In the genomic region with DNA sequence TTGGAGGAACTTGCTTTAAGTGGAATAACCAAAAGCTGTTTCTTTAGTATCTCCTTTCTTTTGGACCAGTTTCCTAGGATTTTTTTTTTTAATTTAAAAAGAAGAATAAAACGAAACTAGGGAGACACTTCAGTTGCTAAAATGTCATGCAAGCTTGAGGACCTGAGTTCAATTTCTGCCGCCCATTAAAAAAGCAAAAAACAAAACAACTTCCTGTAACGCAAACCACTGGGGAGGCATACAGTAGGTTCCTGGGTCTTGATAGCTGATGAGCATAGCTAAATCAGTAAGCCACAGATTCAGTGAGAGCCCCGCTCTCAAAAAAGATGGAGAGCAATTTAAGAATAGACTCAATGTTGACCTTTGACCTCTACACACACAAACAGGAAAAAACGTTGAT, we compare ENCODE assay signal across 9 mouse cellular contexts. TPM values are rescaled to one million over a fixed set of nuclear protein-coding genes. Genes with fewer than 3 reads are reported as not detected.
DNase-seq lines count a peak whose midpoint lies in the region; ATAC-seq and TF ChIP-seq lines count a peak whose summit lies in the region.
"Had no signal": no experiment of that assay in that cellular context is flagged by ENCODE, and none has a peak within 500 bp of the region (broad histone marks: within the 10 kb centered on the region; RNA-seq: fewer than 3 reads in every experiment).

No protein-coding gene starts in this region.

- H3K79me2 ChIP-seq in MEL (ENCODE audit: control insufficient read depth, insufficient read depth, low read length, poor library complexity): peaks cover 18% of the 10 kb centered on the region

- no peaks in the 10 kb centered on the region for H3K9me3 ChIP-seq in kidney, embryonic 14.5 days (ENCODE audit: control insufficient read depth, low read length)
- H3K9me3 ChIP-seq in E14TG2a.4 (ENCODE audit: low read length): no peaks in the 10 kb centered on the region
- H3K9me3 ChIP-seq in MEL (replicated peaks; ENCODE audit: insufficient read depth, low read length): no peaks in the 10 kb centered on the region
- H3K9me3 ChIP-seq in limb, embryonic 14.5 days (ENCODE audit: control insufficient read depth, low read length): no peaks in the 10 kb centered on the region

- H3K4me3 ChIP-seq in kidney, embryonic 14.5 days (ENCODE audit: low read length): no peak overlapping the region
- H3K4me3 ChIP-seq in E14TG2a.4 (replicated peaks; ENCODE audit: low read length) (peak overlapping the region; percentile 13; the same call in 1 of the 2 replicates), MEL (ENCODE audit: control insufficient read depth in 1 of 2, insufficient read depth in 1 of 2, low read depth in 2 of 2, low read length in 2 of 2) (peak overlapping the region; percentile 48 to 52)
- H3K4me3 ChIP-seq in limb, embryonic 14.5 days (replicated peaks; ENCODE audit: low read length): no peak overlapping the region

- H3K36me3 ChIP-seq in kidney, embryonic 14.5 days (ENCODE audit: control insufficient read depth, insufficient read depth, low read length): peaks cover 9% of the 10 kb centered on the region; the same call in 1 of the 2 replicates
- H3K36me3 ChIP-seq in E14TG2a.4 (ENCODE audit: insufficient read depth, low read length) (peaks cover 53% of the 10 kb centered on the region), MEL (ENCODE audit: control insufficient read depth in 1 of 2, insufficient read depth in 2 of 2, low read length in 2 of 2) (peaks cover 0 to 24% of the 10 kb centered on the region in 2 experiments; a peak in 2 of 4 replicates)
- H3K36me3 ChIP-seq in limb, embryonic 14.5 days (ENCODE audit: control insufficient read depth, insufficient read depth, low read length): peaks cover 11% of the 10 kb centered on the region

- TF ChIP-seq CTCF in E14TG2a.4 (conservative IDR thresholded peaks at IDR 0.05; ENCODE audit: low read length) (no peak), MEL (IDR thresholded peaks at IDR 0.05 in 2 of 3, conservative IDR thresholded peaks at IDR 0.05 in 1 of 3; ENCODE audit: control insufficient read depth in 1 of 3, insufficient read depth in 1 of 3, low read depth in 2 of 3, low read length in 3 of 3, poor library complexity in 1 of 3, severe bottlenecking in 1 of 3) (no peak)

- no peak for DNase-seq in kidney, postnatal 4 days
- peak; percentile 63 for DNase-seq in MEL (ENCODE audit: low read depth, low spot score)
- DNase-seq in limb, embryonic 14.5 days (ENCODE audit: low spot score): no peak
- no peak for DNase-seq in adrenal gland, postnatal 36 days
- DNase-seq: right cerebral cortex, postnatal 4 days had no signal

- 71% methylated on average over 5 of the region's 5 CpGs for WGBS in kidney, embryonic 14.5 days
- WGBS in limb, embryonic 14.5 days: 58% methylated on average over 5 of the region's 5 CpGs

- peak overlapping the region; percentile 20; the same call in 1 of the 2 replicates for H3K9ac ChIP-seq in kidney, embryonic 14.5 days (ENCODE audit: low read depth, low read length)
- peak overlapping the region; percentile 76 for H3K9ac ChIP-seq in MEL (ENCODE audit: control insufficient read depth, low read depth, low read length, poor library complexity, severe bottlenecking)
- H3K9ac ChIP-seq in limb, embryonic 14.5 days (ENCODE audit: low read depth, low read length, severe bottlenecking): no peak overlapping the region

- no peak overlapping the region; the same call in 1 of the 2 replicates for H3K4me2 ChIP-seq in kidney, embryonic 14.5 days (replicated peaks; ENCODE audit: low read depth, low read length)
- peak overlapping the region; percentile 33 for H3K4me2 ChIP-seq in limb, embryonic 14.5 days (replicated peaks; ENCODE audit: low read depth, low read length, severe bottlenecking)

- H3K4me1 ChIP-seq in kidney, embryonic 14.5 days (ENCODE audit: control insufficient read depth, insufficient read depth, low read length): peaks cover 15% of the 10 kb centered on the region; the same call in 1 of the 2 replicates
- peaks cover 87% of the 10 kb centered on the region for H3K4me1 ChIP-seq in E14TG2a.4 (replicated peaks; ENCODE audit: low read depth, low read length)
- peaks cover 5 to 31% of the 10 kb centered on the region in 2 experiments for H3K4me1 ChIP-seq in MEL (ENCODE audit: control insufficient read depth in 1 of 2, insufficient read depth in 2 of 2, low read length in 2 of 2)
- H3K4me1 ChIP-seq in limb, embryonic 14.5 days (ENCODE audit: control insufficient read depth, insufficient read depth, low read length): peaks cover 10% of the 10 kb centered on the region

- ATAC-seq in kidney, embryonic 14.5 days (ENCODE audit: low FRiP score, low TSS enrichment): no peak
- ATAC-seq in limb, embryonic 14.5 days (ENCODE audit: low FRiP score, low read depth): no peak
- ATAC-seq in CD4-positive, CD25-positive, alpha-beta regulatory T cell, adult 4 months: no peak

- no peak for TF ChIP-seq EP300 in MEL (IDR thresholded peaks at IDR 0.05; ENCODE audit: low read depth in 1 of 2, low read length in 2 of 2)

- H3K27ac ChIP-seq in kidney, embryonic 14.5 days (ENCODE audit: low read depth, low read length): peak overlapping the region; percentile 65; the same call in 1 of the 2 replicates
- H3K27ac ChIP-seq in MEL (ENCODE audit: control insufficient read depth, low read depth, low read length): peak overlapping the region; percentile 93
- H3K27ac ChIP-seq in limb, embryonic 14.5 days (replicated peaks; ENCODE audit: low read depth, low read length): peak overlapping the region; percentile 56

- H3K27me3 ChIP-seq in kidney, embryonic 14.5 days (ENCODE audit: control insufficient read depth, insufficient read depth, low read length): no peaks in the 10 kb centered on the region
- no peaks in the 10 kb centered on the region for H3K27me3 ChIP-seq in E14TG2a.4 (ENCODE audit: insufficient read depth, low read length)
- no peaks in the 10 kb centered on the region for H3K27me3 ChIP-seq in MEL (ENCODE audit: control insufficient read depth in 1 of 2, insufficient read depth in 2 of 2, low read length in 2 of 2)
- no peaks in the 10 kb centered on the region for H3K27me3 ChIP-seq in limb, embryonic 14.5 days (ENCODE audit: control insufficient read depth, insufficient read depth, low read length)

- TF ChIP-seq RAD21 in MEL (IDR thresholded peaks at IDR 0.05; ENCODE audit: low read depth, low read length): no peak

- no peak for TF ChIP-seq POLR2A in MEL (IDR thresholded peaks at IDR 0.05; ENCODE audit: control insufficient read depth in 1 of 2, insufficient read depth in 1 of 2, low read depth in 1 of 2, low read length in 2 of 2, poor library complexity in 1 of 2)
- TF ChIP-seq POLR2A in limb, embryonic 14.5 days (IDR thresholded peaks at IDR 0.05; ENCODE audit: borderline replicate concordance, extremely low read depth, insufficient read depth, insufficient read length): no peak

RNA-seq across cellular contexts. Expression of gene Rmnd5b, which starts 2.8 kb away (rescaled TPM):
- 38.9 and 48.7 TPM in 2 replicates for polyA plus RNA-seq in kidney, embryonic 14.5 days (2014; fragmentation: Nextera tagmentation; extraction: Ambion mirVana)
- total RNA-seq in MEL (2012; rRNA removed): 52.5 and 55.1 TPM in 2 replicates
- 10 to 100 TPM in 1 of 2 experiments, not detected in 1; 63.0 TPM for polyA plus RNA-seq in MEL (2012; ENCODE audit: insufficient read depth in 1 of 2, insufficient read length in 2 of 2, low read depth in 1 of 2, low replicate concordance in 2 of 2, missing spikeins in 1 of 2)
- 49.3 and 57.9 TPM in 2 replicates for polyA plus RNA-seq in limb, embryonic 14.5 days (2012; rRNA removed)
- 57.4 and 59.7 TPM in 2 replicates for polyA plus RNA-seq in limb, embryonic 14.5 days (2014; fragmentation: Nextera tagmentation; extraction: Ambion mirVana)
- total RNA-seq in adrenal gland, postnatal 36 days (2021): 10 to 100 TPM; 35.4 to 54.1 TPM
- polyA plus RNA-seq in CD4-positive, CD25-positive, alpha-beta regulatory T cell, adult 4 months (2017; shearing (Covaris generic)): 10 to 100 TPM; 46.6 to 54.0 TPM

RNA-seq across cellular contexts. Expression of gene N4bp3, which starts 12.1 kb away (rescaled TPM):
- polyA plus RNA-seq in kidney, embryonic 14.5 days (2014; fragmentation: Nextera tagmentation; extraction: Ambion mirVana): 18.5 and 22.6 TPM in 2 replicates
- total RNA-seq in MEL (2012; rRNA removed): 6.9 and 7.1 TPM in 2 replicates
- 10 to 100 TPM in 1 of 2 experiments, not detected in 1; 11.5 TPM for polyA plus RNA-seq in MEL (2012; ENCODE audit: insufficient read depth in 1 of 2, insufficient read length in 2 of 2, low read depth in 1 of 2, low replicate concordance in 2 of 2, missing spikeins in 1 of 2)
- 22.9 and 27.2 TPM in 2 replicates for polyA plus RNA-seq in limb, embryonic 14.5 days (2012; rRNA removed)
- polyA plus RNA-seq in limb, embryonic 14.5 days (2014; fragmentation: Nextera tagmentation; extraction: Ambion mirVana): 28.4 and 33.1 TPM in 2 replicates
- 1 to 10 TPM; 7.8 to 7.9 TPM for total RNA-seq in adrenal gland, postnatal 36 days (2021)
- polyA plus RNA-seq in CD4-positive, CD25-positive, alpha-beta regulatory T cell, adult 4 months (2017; shearing (Covaris generic)): 1 to 10 TPM; 1.2 to 2.5 TPM

RNA-seq across cellular contexts. Expression of gene D930048N14Rik, which starts 12.3 kb away (rescaled TPM):
- polyA plus RNA-seq in kidney, embryonic 14.5 days (2014; fragmentation: Nextera tagmentation; extraction: Ambion mirVana): 2.4 and 3.8 TPM in 2 replicates
- total RNA-seq in MEL (2012; rRNA removed): 0.39 and 0.56 TPM in 2 replicates
- 1 to 10 TPM in 1 of 2 experiments, not detected in 1; 2.1 TPM for polyA plus RNA-seq in MEL (2012; ENCODE audit: insufficient read depth in 1 of 2, insufficient read length in 2 of 2, low read depth in 1 of 2, low replicate concordance in 2 of 2, missing spikeins in 1 of 2)
- polyA plus RNA-seq in limb, embryonic 14.5 days (2012; rRNA removed): 13.0 and 15.0 TPM in 2 replicates
- 4.2 and 4.5 TPM in 2 replicates for polyA plus RNA-seq in limb, embryonic 14.5 days (2014; fragmentation: Nextera tagmentation; extraction: Ambion mirVana)
- 1 to 10 TPM; 1.1 to 1.3 TPM for total RNA-seq in adrenal gland, postnatal 36 days (2021)
- under 1 TPM in 1 of 2 experiments, not detected in 1; 0.62 TPM for polyA plus RNA-seq in CD4-positive, CD25-positive, alpha-beta regulatory T cell, adult 4 months (2017; shearing (Covaris generic))
- total RNA-seq: hematopoietic stem cell, adult 5-6 weeks had no signal

RNA-seq across cellular contexts. Expression of gene Nhp2, which starts 19.0 kb away (rescaled TPM):
- 211 and 264 TPM in 2 replicates for polyA plus RNA-seq in kidney, embryonic 14.5 days (2014; fragmentation: Nextera tagmentation; extraction: Ambion mirVana)
- 588 and 649 TPM in 2 replicates for total RNA-seq in MEL (2012; rRNA removed)
- 1,000 to 10,000 TPM in 1 of 2 experiments, 100 to 1,000 TPM in 1; 739 to 6,489 TPM for polyA plus RNA-seq in MEL (2012; ENCODE audit: insufficient read depth in 1 of 2, insufficient read length in 2 of 2, low read depth in 1 of 2, low replicate concordance in 2 of 2, missing spikeins in 1 of 2)
- polyA plus RNA-seq in limb, embryonic 14.5 days (2012; rRNA removed): 77.9 and 89.0 TPM in 2 replicates
- polyA plus RNA-seq in limb, embryonic 14.5 days (2014; fragmentation: Nextera tagmentation; extraction: Ambion mirVana): 165 and 176 TPM in 2 replicates
- total RNA-seq in adrenal gland, postnatal 36 days (2021): 10 to 100 TPM; 61.5 to 77.5 TPM
- polyA plus RNA-seq in CD4-positive, CD25-positive, alpha-beta regulatory T cell, adult 4 months (2017; shearing (Covaris generic)): 100 to 1,000 TPM in 1 of 2 experiments, 10 to 100 TPM in 1; 87.8 to 116 TPM

RNA-seq across cellular contexts. Expression of gene Hnrnpab, which starts 31.9 kb away (rescaled TPM):
- 628 and 680 TPM in 2 replicates for polyA plus RNA-seq in kidney, embryonic 14.5 days (2014; fragmentation: Nextera tagmentation; extraction: Ambion mirVana)
- total RNA-seq in MEL (2012; rRNA removed): 894 and 908 TPM in 2 replicates
- 1,000 to 10,000 TPM in 1 of 2 experiments, 100 to 1,000 TPM in 1; 184 to 1,104 TPM for polyA plus RNA-seq in MEL (2012; ENCODE audit: insufficient read depth in 1 of 2, insufficient read length in 2 of 2, low read depth in 1 of 2, low replicate concordance in 2 of 2, missing spikeins in 1 of 2)
- 465 and 516 TPM in 2 replicates for polyA plus RNA-seq in limb, embryonic 14.5 days (2012; rRNA removed)
- 480 and 522 TPM in 2 replicates for polyA plus RNA-seq in limb, embryonic 14.5 days (2014; fragmentation: Nextera tagmentation; extraction: Ambion mirVana)
- total RNA-seq in adrenal gland, postnatal 36 days (2021): 100 to 1,000 TPM; 315 to 322 TPM
- 10 to 100 TPM; 21.2 to 36.2 TPM for polyA plus RNA-seq in CD4-positive, CD25-positive, alpha-beta regulatory T cell, adult 4 months (2017; shearing (Covaris generic))

Comparison
In these comparisons a context has a peak if more than half of its experiments do, and no peak if none do; other contexts are left out.
1. H3K4me3 ChIP-seq: peak in E14TG2a.4 (single experiment) and MEL (2 of 2); none in kidney, embryonic 14.5 days (single experiment) and limb, embryonic 14.5 days (single experiment).
2. Peak in every context shown above with its lines, with median percentiles within 50 percentile points of each other: H3K27ac ChIP-seq.